Mouse (Mus musculus) monocyte, adult 2 months (primary cell): ENCODE results near the gene Frmd5.

Experiments used
- DNase-seq, 2 experiments: peaks; one replicate each; pipeline ENCODE4 v3.0.0; 2022; ENCODE audit warnings: low spot score in 2 of 2, low read depth in 1 of 2

Frmd5 gene

DNA sequence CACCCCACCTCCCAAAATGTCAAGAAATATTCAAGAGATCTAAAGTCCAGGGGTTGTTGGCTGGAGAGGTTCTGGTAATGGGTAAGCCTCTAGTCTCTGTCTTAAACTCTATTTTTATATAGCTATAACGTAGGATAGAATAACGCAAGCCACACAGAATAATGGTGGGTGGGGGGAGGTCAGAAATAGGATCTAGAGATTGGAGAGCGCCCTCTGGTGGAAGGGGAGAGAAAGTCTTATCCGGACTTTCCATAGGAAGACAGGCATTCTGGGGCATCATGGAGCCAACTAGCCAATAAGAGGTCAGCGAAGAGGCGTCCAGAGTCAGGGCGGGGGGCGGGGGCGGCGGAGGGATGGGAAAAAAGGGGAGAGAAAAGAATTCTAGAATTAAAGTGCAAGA lies 111.5 kb downstream of the Frmd5 start:
- no peak for DNase-seq

DNA sequence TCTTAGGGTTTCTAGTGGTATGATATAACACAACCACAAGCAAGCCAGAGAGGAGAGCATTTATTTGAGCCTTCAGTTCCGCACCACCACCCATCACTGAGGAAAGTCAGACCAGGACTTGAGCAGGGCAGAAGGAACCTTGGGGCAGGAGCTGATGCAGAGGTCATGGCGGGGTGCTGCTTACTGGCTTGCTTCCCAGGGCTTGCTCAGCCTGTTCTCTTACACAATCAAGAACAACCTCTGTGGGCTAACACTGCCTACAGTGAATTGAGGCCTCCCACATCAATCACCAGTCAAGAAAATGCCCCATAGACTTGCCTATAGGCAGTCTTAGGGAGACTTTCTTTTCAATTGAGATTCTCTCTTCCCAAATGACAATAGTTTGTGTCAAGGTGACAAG lies 118.8 kb downstream of the Frmd5 start:
- no peak for DNase-seq

DNA sequence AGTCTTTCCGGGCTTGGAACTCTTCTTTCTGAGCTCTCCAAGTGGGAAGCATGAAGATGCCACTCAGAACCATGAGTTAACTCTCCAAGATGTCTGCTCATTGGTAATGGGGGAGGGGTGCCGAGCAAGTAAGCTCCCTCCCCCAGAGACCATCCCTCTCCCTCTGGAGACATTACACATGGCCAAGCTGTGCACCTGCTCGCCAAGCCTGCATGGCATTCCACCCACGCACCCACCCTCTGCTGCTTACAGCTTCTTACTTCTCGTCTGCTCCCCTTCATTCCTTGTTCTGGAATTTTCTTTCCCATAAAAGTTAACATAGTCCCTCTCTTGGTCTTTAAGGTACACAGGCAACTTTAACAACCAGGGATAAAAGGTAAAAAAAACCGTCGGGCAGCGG lies 123.3 kb downstream of the Frmd5 start:
- DNase-seq, result no peak

DNA sequence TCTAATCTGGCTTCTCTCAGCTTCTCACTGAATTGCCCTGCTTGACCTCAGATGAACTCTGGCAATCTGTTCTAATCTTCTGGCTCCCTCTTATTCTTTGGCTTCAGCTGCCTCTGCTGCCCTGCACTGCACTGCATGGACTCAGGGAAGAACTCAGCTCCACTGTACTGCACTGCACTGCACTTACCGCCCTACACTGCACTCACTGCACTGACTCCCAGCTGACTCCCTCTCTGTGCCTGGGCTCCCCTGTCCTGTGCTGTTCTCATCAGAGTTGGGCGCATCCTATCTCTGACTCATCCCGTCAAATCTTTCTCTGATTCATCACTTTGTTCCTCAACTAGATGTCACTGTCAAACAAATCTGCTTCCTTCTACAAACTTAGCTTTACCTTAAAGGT lies 124.5 kb downstream of the Frmd5 start:
- no peak for DNase-seq

DNA sequence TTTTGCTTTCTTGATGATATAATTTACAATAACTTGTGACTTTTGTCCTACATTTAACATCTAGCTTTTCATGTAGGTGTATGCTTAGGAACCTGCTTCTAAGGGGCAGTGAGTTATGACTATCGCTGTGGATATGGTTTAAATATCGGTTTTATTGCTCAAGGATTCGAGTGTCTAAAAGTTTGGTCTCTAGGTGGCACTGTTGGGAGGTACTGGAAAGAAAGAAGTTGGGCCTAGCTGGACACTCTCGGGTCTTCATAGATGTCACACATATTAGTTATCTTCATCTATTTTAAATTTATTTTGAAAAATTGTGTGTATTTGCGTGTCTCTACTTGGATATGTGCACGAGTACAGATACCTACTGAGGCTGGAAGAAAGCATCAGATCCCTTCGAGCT lies 127.2 kb downstream of the Frmd5 start:
- no peak for DNase-seq

DNA sequence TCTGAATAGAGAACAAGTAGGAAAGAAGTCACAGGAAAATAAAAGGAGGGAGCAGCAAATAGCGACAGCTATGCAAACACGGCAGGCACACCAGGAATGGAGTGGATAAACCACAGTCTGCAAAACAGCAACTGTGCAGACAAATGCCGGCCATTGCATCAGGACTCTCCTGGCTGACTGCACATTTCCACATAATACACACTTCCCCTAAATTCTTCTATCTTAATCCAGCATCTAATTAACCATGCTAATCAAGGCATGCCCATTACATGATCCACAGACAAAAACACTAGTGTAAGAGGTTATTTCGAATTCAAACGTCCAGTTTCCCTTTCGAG lies 129.3 kb downstream of the Frmd5 start:
- no peak for DNase-seq

DNA sequence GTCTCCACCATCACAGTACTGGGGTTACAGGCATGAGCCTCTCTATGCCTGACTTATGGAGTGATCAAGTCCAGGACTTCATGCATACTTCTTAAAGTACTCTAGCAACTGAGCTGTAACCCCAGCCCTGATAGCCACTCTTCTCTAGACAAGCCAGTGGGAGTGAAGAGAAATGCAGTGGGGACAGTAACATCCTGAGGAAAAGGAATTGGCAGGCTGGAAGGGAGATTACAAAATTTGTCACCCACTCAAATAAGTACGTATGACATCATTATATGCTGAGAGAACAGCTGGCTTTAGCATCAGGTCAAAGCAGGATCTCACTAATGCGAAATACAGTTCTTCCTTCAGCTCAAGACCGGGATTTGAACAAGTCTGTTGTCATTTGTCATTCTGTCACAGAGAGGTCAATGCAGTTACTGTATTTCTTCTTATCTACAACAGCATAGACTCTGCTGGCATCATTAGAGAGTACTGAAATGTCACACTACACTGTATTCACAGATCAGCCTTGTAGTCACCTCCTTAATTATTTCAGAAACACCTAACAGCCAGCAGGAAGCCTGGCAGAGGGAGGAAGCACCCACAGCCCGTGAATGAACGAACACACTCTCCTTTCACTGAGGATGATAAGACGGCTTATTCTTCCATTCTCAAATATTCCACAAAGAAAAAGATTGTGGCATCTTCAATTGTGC lies 129.8 kb downstream of the Frmd5 start:
- DNase-seq, result no peak

DNA sequence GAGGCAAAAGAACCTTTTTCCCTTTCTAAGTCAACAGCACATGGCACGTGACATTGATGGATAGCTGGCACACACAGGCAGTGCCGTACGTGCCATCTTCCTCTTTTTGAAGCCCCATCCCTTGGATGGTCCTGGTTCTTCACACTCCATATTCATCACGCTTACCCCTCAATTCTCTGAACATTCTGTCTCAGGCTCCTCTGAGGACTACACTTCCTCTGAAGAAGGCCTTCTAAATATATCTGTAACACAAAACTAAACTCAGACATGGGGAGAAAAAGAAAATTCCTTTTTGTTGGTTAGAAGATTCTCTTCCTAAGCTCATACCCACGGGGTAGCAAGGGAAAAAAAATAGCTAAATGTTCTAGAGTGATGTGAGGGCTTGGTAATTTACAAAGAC lies 131.0 kb downstream of the Frmd5 start:
- no peak for DNase-seq

DNA sequence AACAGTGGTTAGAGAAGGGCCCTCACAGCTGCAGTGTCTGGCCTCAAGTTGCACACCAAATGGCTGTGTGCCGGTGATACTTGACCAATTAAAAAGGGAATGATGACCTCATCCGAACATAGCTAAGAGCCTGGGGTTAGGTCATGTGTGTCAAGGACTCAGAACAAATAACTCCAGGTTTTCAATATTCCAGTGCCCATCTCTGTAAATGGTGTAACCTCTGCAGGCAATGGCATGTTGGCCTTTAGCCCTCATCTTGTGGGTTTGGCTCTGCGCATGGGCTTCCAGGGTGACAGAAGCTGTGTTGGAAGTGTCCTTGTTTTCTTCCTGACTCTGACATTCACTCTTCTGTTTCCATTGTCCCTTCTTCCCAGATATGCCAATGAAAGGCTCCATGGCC lies 131.8 kb downstream of the Frmd5 start:
- no peak for DNase-seq

DNA sequence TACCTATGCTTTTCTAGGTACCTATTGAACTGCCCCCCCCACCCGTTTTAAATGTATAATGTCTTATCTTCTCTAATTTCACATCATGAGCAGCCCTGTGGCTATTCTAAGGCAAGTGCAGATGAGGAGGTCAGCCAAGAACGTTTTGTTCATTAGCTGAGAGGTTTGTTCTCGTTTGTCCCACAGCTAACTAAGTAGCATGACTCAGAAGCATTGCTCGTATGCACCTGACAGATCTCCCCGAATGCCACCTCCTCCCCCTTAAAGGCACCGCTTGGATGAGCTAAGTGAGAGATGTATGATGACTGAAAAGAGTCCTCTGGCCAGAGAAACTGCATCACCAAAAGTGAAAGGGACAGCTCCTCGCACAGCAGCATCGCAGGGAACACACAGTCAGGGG lies 132.7 kb downstream of the Frmd5 start:
- no peak for DNase-seq

DNA sequence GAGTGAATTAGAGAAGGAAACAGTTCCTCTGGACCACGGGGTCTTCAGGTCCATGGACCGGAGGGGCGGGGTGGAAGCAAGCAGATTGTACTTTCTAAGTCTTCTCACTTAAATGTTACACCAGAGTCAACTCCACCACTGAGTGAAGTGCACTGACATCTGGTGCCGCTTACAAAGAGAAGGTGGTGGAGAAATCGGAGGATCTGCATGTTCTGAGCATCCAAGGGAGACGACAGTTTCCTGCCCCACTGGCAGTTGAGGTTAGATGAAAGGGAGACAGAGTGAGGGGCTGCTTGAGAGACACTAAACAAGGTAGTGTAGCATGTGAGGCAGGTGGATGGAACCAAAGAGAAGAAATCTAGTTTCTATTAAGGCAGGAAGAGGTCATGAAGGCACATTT lies 137.0 kb downstream of the Frmd5 start:
- no peak for DNase-seq

DNA sequence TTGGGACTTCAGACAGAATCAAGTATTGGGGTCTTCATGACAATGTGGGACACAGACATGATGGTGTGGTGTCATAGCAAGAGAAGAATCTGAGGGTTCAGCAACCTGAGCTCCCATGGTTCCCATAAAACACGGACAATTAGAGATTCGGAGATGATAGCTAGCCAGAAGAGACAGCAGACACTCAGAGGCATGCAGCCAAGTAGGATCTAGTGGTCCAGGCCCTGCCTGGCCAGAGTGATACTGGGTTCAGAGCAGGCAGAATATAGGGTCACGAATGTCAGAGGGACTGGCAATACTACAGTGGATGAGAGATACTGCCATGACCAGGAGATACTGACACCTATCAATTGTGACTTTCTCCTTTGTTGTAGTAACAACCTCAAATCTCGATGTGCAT lies 138.6 kb downstream of the Frmd5 start:
- DNase-seq, result no peak

DNA sequence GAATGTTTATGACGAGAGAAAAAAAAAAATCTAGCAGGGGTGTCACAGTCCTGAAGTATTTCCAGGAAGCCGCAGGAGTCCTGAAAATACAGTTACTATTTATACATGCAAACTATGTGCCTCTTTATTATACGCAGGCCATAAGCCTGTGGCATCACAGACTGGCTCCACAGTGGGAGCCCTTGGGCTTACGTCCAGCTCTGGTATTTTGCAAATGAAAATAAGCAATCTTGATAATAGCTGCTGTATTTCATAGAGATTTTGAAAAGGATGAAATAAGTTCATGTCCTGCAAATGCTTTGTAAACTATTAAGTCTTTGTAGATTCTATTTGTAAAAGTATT lies 145.8 kb downstream of the Frmd5 start:
- no peak for DNase-seq

DNA sequence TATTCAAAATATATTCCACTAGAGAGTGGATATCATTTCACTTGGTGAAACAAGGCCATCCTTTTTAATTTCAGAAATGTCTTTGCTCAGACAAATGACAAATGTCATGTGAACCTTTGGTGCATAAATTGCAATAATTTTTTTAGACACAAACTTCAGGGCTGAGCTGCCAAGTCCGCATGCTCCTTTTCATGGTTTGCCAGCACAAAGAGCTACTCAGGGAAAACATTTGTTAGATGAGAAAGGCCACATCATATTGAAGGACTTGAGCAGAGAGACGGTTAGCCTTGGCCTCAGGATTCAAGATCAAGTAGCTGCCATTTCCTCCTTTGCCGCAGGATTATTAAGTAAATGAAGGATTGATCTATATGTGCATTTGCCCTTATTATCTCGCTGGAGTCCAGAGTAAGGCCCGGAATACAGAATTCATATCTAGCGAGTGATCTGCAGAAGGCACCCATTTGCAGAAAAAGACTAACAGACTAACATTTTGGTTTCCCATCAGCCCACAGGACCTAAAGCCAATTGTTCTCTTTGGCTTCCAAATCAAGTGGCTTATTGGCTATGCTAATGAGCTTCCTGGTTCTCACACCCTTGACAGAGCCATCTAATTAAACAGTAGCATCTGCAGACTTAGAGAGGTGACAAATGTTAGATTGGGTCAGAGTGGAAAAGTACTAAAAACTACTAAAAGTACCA lies 146.3 kb downstream of the Frmd5 start:
- DNase-seq, result no peak

DNA sequence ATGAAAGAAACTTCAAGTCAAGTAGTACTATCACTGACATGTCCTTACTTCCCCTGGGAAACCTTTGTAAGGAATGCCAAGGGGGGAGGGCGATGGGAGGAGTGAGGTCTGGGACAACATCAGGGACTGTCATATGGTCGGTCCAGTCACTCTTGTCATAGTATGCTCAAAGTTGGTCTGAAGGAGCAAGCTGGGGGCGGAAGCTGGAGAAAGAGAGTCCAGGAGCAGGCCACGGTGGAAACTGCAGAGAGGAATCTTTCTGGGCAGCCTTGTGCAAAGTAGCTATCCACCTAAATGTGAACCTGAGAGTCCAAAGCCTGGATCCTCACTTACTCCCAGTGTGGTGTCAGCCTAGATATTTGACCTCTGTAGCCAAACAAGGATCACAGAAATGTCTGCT lies 147.5 kb downstream of the Frmd5 start:
- no peak for DNase-seq

DNA sequence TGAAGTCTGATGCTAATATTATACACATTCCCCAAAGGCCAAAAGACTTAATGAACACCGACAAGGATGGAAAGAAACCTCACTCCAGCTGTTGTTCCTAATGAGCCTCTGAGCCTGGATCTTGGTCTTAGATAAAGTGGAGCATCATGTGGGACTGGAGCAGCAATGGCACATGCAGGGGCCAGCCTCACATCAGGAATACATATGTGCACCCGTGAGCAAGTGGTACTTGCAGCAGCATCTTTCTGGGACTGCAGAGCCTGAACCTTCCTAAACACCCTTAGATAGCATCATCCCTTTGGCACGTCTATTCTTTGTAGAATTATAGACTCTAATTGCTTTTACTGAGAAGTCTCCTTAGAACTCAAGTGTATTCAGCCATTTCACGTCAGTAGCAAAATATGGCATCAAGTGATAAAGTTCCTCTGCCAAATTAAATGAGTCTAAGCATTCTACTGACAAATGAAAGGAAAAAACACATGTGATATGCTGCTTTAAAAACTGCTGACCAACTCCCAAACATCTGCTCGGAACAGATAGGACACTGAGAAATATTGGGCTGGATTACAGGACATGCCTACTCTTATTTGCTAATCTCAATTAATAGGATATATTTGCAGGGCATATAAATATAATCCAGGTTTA lies 148.6 kb downstream of the Frmd5 start:
- no peak for DNase-seq

DNA sequence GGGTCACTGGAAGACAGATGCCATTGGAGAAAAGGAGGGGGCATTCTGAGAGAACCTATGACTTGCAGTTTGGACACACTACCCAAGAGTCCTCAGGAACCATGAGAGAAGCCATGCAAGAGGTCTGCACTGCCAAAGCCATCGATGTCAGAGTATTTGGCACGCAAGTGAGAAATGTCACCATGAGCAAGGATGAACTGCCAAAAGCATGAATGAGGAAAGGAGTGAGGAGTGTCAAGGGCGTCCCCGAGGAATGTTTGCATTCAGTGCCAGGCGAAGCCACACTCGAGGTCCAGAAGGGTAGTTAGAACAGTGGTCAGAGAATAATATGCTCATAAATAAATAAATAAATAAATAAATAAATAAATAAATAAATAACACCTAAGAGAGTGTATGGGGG lies 150.9 kb downstream of the Frmd5 start:
- no peak for DNase-seq

DNA sequence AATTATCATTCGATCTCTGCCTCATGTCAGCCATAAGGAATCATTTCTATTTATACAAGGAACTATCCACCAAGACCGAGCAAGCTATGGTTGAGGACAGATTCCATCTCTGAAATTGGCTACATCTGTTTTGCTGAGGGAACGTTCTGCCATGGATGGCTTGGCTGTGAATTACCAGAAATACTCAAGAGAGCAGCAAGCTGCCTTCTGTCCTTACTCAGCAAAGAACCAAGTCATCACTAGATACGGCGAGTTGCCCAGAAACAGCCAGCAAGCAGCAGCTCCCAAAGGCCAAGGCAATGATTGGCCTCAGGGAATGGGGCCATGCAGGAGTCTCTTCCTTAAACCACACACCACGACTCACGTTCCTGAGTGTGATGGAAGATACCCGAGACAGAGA lies 151.8 kb downstream of the Frmd5 start:
- DNase-seq, result no peak

DNA sequence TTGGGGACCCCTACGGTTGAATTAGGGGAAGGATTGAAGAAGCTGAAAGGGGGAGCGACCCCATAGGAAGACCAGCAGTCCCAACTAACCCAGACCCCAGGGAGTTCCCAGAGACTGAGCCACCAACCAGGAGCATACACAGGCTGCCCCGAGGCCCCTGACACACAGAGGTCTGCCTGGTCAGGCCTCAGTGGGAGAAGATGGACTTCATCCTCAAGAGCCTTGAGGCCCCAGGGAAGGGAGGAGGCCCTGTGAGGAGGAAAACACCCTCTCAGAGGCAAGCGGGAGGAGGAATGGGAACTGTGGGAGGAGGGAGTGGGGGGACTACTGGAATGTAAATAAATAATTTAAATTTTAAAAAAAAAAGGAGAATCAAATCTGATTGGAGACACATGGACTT lies 160.4 kb downstream of the Frmd5 start:
- DNase-seq, result no peak

DNA sequence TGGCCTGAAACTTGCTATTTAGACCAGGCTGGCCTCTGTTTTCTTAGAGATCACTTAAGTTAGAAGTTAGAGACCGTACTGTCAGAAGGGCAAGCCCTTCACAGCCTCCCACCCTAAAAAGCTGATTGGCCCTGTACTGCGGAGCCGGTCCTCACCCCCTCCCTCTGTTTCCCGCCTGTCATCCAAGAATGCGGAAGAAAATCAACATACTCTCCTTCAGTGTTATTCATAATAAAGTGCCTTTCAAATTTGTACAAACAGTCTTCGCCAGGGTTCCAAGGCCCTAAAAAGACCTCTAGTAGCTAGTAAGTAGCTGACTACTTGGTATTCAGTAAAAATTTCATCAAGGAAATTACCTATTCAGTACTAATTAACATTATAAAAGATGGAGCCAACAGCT lies 164.0 kb downstream of the Frmd5 start:
- DNase-seq, result no peak

DNA sequence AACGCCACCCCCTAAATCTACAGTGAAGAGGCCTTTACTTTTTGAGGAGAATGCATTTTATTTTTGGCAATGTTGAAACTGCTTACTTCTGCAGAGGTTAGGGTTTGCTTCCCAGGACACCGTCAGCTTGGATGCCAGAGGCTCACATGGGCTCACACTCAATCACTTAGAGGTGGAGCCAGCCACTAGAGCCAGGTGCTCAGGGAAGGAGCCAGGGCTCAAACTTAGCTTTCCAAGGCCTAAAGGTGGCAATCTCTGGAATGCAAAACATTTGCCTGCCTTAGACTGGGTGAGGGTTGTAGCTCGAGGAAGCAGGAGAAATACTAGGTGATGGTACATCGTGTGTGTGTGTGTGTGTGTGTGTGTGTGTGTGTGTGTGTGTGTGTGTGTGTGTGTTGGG lies 174.8 kb downstream of the Frmd5 start:
- DNase-seq, result no peak

DNA sequence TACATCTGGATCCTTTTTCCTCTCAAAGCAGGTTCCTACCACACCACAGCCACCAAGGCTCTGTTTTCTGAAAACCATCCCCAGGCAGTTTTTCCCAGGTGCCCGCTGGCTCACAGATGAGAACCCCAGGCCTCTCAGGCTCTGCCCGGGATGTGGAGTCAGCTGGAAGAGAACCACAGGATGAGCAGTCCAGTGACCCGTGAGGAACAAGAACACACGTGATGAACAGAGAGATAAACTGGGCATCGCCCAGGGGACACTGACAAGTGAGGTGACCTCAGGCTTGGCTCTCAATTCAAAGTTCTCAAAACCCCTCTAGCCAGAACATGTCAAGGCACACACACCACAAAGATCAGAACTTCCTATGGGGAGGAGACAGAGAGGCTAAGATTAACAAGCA lies 176.6 kb downstream of the Frmd5 start:
- DNase-seq, result no peak

DNA sequence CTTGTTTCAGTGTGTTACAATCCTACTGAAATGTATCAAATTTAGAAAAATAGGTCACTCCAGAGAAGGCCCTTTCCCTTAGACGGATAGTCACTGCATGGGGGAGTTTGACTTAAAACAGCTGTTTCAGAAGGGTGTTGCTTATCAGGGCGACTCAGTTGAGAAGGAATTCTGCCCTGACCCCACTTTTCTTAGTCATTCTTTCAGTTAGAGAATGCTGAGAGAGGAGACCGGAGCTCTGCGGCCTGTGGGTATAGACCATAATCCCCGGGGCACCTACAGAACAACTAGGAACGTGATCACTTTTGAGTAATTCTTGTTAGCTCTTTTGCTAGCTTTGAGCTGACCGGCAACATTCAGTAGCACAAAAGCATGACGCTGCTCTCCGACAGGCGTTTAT lies 178.6 kb downstream of the Frmd5 start:
- DNase-seq, result no peak
